Mouse (Mus musculus): Measurements from ENCODE around the gene Gm17402.

The Gm17402 gene

DNA sequence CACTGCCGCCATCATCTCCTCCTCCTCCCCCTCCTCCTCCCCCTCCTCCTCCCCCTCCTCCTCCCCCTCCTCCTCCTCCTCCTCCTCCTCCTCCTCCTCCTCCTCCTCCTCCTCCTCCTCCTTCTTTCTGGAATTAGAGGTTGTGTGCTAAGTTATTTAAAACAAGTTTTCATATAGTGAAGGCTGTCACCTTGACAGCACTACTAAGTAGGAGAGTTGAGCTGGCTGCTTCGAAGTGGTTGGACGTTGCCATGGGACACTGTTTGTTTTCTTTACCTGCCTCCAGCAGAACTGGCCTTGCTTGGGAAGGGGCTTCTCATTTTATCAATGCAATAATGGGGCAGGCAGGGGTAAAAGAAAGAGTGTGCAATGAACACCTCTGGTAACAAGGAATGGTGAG is at the start of gene Gm17402:
TSS of gene Gm17402 (minus strand) at position 101 of the 400 bp plus-strand sequence.
- POLR2A ChIA-PET = no interaction called here
- CTCF ChIA-PET = no interaction called here

DNA sequence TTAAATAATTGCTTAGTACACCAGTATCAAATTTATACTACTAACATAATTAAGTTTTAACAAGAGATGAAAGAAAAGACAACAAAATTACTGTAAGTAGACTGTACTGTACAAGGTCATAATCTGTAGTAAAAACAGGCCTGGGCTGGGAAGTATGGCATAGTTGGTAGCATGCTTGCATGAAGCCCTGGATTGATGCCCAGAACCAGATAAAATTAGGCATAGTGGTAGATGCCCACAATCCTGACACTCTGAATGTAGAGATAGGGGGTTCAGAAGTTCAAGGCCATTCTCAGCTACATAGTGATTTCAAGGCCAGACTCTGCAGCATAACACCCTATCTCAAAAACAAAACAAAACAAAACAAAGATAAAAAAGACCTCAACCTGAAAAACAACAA is 3.3 kb upstream of the Gm17402 start:
- CTCF ChIA-PET = interaction anchor here in 1 of 4 experiments (1.0 kb wide), 1 partner anchor 12 kb away, joined by 3 read pairs; no protein-coding TSS in a partner anchor

DNA sequence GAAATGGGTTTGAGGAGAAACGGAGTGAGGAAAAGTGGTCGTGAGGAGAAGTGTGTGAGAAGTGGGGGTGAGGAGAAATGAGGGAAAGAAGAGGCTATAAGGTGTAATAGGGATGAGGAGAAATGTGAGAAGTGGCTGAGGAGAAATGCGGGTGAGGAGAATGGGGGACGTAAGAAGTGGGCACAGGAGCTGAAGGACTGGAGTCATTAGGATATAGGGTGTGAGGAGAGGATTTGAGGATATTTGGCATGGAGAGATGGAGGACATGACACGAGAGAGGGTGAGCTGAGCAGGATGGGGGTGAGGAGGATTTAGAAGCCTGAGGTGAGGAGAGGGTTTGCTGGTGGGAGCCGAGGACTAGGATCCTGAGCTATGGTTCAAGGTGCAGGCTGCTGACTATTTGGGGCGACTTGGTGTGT is 594 bp downstream of the Gm17402 start:
- POLR2A ChIA-PET = interaction anchor here in 2 of 4 experiments (0.6 to 0.9 kb wide), 3 partner anchors 55 to 1208 kb away, joined by 3 read pairs; partner anchors contain the start of gene Gfm1 (in 1 of the 2)

More for the DNA sequence above, 3.3 kb upstream of the Gm17402 start:
- POLR2A ChIA-PET = no interaction called here

DNA sequence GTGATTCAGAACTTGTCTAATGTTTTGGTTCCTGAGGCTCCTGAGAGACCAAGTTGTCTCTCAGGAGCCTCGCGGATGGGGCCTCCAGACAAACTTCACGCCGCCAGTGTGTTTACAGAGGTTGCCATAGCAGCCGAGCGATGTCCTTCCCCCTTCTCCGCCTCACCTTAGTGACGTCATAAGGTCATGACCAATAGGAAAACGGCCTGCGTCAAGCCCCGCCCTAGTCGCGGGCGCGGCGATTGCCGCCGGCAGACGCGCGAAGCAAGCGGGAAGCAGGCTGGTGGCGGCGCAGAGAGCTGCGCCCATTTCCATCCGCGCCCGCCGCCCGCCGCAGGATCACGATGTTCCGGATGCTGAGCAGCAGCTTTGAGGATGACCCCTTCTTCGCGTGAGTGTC is 1.1 kb downstream of the Gm17402 start, which contains the start of gene Mlf1:
TSS of gene Mlf1 (plus strand) at position 226 of the 400 bp plus-strand sequence.
- CTCF ChIA-PET = interaction anchor here in 1 of 4 experiments (0.6 kb wide), 1 partner anchor 672 kb away, joined by 5 read pairs; no protein-coding TSS in a partner anchor
- POLR2A ChIA-PET = interaction anchor here in 2 of 4 experiments (0.6 to 0.9 kb wide), 3 partner anchors 56 to 1208 kb away, joined by 3 read pairs; partner anchors contain the start of gene Gfm1 (in 1 of the 2)

More for the DNA sequence above, 594 bp downstream of the Gm17402 start:
- CTCF ChIA-PET = no interaction called here

DNA sequence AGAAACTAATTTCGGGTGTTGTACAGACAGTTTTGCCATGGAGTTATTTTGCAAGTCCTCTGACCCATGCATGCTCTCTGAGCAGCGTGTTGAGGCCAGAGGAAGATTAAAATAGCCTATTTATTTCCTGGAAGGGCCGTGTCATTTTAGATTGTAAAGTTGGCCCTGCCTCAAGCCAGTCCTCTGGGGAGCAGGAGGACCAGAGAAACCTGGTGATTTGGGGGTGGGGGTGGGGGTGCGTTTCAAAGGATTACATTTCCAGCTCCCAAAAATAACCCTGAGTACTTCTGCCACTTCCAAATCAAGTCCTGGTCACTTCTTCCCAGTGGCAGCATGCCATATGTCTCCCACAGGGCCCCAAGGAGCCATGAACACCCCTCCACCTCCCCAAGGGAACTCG is 2.2 kb downstream of the Gm17402 start:
- ChIA-PET POLR2A (no interaction called here), CTCF (no interaction called here)

DNA sequence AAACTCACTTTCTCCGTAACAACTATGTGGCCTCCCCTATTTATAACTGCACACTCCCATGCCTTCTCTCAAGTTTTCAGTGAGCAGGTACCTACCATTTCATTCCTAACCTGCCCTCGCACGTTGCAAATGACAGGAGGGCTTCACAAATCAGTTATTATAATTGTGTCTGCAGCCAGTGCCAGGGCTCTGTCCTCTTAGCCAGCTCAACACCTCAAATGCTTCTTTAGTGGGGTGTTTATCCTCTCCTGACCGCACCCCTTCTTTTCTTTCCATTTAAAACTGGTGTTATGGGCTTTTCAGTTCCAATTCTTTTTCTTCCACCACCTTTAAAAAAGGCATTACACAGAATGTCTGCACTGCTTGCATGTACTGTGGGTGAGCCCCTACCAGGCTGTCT is 2.8 kb downstream of the Gm17402 start:
- POLR2A ChIA-PET = no interaction called here
- CTCF ChIA-PET = no interaction called here

DNA sequence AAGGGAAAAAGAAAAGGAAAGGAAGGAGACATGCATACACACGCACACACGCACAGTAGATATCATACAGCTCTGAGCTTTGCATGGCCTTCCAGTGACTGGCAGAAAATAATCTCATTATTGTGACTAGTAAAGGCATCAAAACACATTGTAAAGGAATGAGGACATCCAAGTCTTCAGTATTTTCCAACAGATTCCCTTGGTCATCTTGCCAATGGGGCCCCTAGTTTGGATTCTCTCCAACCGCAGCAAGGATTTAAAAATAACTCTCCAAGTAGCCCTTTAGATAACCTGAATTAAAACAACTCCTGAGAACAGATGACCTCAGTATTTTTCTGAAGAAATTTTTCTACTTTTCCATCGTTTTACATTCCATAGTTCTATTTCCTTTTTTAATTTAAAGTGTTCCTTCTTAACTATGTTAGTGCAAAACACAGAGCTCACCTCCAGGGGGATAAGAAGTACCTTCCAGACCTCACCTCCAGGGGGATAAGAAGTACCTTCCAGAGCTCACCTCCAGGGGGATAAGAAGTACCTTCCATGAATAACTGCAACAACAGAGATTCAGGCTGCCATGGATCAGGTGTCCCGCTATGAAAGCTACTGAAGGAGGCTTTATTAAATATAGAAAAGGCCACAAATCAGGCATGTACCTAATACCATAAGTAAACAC is 5.4 kb downstream of the Gm17402 start:
- ChIA-PET POLR2A (no interaction called here), CTCF (interaction anchor here in 2 of 4 experiments (0.5 to 1.1 kb wide), 4 partner anchors 20 to 644 kb away, joined by 3 to 4 read pairs (median 3); no protein-coding TSS in a partner anchor)

DNA sequence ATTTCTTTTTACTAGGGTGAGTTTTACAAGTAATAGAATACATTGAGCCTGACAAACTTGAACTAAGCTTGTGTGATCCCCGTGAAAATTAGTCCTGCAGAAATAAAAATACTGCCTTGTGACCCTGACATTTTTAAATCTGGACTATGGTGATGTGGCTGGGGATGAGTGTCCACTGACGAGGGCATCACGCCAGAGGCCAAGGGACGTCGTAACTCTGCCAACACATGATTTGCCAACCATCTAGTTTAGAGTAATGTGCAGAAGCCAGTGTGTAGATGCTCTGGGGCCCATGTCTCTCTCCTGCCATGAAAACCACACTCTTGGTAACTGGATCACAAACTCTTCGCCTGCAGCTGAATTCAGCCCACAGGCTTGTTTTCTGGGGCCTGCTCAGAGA is 7.5 kb downstream of the Gm17402 start:
- POLR2A ChIA-PET = no interaction called here
- CTCF ChIA-PET = no interaction called here

DNA sequence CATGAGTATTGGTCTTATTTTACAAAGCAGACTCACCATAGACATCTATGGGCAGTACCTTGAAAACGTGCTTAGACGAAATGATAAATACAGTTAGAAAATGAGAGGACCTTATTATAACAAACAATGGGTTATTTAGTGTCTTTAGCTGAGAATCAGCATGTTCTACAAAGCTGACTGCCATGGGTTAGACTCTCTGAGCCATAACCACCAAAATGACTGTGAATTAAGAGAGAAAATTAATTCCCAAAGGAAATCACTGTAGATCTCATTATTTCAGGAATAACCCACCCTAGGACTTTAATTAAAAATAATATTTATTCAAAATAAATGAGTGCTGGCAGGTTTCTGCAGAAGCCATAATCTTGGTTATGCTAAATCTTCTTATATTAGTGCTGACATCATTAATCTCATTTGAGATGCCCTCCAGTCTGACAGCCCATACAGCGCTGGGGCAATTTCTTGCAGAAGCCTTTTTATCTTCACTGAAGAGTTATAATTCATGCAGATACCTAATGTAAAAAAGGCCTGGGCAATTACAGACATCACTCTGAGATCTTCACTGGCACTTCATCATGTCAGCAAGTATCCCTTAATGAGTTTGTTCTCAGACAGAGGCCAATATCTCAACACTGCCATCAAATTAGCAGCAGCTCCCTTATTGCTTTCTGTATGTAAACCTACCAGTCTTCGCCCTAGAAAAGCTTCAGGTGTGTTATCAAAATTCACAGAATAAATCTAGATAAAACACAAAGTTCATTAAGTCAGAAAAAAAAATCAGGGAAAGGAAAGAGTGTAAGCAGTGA is 8.7 kb downstream of the Gm17402 start:
- ChIA-PET CTCF (no interaction called here), POLR2A (no interaction called here)

DNA sequence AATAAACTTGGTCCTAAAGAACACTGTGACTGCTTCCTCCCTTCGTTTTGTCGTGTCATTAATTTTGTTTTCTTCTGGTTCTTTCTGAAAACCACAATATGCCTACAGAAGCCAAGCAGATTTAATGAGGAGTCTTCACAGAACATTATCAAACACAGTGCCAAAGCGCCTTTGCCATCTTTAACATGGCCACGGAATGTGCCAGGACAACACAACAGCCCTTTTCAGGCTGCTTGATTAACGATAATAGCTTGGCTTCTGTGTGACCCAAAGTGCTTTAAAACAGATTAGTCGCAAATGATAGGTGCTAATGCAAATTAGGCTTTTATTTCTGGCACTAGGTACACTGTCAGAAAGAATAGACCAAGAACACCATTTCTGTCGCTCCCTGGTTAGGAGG is 16.6 kb downstream of the Gm17402 start:
- POLR2A ChIA-PET = no interaction called here
- CTCF ChIA-PET = no interaction called here

DNA sequence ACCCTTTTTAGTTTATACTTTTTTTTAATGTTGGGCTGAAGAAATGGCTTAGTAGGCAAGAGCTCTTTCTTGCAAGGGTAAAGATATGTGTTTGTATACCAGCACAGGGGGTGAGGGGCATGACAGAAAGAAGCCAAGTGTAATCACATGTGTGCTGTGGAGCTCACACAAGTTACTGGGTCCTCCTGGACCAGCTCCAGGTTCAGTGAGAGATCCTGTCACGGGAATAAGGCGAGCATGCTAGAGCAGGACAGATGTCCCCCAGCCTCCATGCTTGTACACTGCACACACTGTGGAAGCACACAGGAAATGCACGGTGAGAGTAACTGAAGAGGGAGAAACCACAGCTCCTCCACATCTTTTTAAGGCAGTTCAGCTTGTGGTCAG is 22.2 kb downstream of the Gm17402 start:
- CTCF ChIA-PET = interaction anchor here (0.8 to 2.6 kb wide), 6 partner anchors 8 to 685 kb away, joined by 3 to 11 read pairs (median 7); no protein-coding TSS in a partner anchor
- POLR2A ChIA-PET = interaction anchor here in 1 of 4 experiments (0.6 kb wide), 1 partner anchor 992 kb away, joined by 5 read pairs; no protein-coding TSS in a partner anchor

DNA sequence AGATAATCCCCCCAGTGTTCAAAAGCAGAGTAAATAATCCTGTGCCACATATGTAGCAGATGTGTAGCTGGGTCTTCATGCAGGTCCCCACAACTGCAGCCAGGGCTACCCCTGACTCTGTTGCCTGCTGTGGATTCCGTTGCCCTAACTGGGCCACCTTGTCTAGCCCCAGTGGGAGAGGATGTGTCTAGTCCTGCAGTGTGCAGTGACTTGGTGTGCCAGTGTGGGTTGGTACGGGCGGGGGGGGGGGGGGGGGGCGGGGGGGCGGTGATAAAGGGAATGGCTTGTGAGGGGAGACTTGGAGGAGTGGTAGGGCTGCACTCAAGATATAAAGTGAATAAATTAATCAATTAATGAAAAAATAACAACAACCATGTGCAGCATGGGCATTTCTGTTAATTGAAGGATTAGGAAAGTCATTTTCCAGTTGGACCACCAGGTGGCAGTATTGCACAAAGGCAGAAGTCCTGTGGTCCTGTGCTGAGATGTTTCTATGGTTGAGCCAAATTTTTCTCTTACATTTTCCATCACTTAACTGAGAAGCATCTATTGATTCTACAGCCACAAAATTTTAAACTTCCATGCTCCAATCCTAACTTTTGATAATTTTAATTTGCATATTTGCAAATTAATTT is 22.7 kb downstream of the Gm17402 start:
- POLR2A ChIA-PET = no interaction called here
- CTCF ChIA-PET = interaction anchor here (0.8 to 2.6 kb wide), 7 partner anchors 8 to 702 kb away, joined by 3 to 11 read pairs (median 7); no protein-coding TSS in a partner anchor

DNA sequence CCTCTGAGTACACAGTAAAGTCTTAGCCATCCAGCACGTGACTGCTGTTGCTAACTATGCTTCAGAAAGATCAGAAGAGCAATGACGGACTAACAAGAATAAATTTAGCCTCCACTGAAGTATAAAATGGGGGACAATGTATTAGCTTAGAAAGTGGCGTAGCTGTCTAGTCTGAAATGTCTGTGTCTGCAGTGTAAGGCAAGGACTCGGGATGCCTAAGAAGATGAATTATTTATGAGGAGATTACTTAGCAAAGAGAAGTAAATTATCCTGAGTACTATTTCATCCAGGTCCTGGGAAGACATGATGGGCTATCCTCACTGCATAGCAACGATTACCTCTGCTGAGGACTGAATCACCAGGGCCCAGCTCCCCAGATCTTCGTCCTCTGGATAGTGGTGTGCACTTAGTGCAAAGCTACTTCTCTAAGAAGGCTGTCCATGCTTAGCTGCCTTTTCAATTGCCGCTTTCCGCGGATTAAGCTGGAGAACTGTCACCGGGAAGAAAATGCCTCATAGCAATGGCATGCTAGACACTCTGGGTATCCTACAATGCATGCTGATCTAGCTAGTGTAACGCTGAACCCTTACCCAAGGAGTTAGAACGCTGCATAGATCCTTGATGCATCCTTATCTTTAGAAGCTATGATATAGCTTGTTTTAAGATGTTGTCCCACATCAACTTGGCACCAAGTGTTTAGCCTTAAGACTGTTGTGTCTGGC is 23.4 kb downstream of the Gm17402 start:
- CTCF ChIA-PET = interaction anchor here in 3 of 4 experiments (1.1 to 2.6 kb wide), 5 partner anchors 215 to 702 kb away, joined by 3 to 11 read pairs (median 7); no protein-coding TSS in a partner anchor
- POLR2A ChIA-PET = no interaction called here

DNA sequence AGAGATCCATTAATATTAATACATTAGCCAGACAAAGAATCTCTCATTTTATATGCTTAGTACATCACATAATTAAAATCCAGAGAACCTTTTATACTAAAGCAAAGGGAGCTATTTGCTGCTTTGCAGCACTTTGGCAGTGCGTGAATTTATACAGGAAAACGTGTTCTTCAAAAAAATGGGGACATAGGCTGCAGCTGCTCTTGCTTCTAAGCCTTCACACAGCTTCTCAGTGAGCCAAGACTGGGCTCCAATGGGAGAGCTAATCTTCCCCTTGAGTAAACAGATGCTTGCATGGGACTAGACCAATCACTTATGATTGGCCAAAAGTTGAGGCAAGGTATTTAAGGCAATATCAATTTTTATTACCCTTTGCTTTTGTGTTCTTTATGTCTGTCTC is 28.3 kb downstream of the Gm17402 start:
- ChIA-PET POLR2A (no interaction called here), CTCF (interaction anchor here in 2 of 4 experiments (0.6 to 0.7 kb wide), 3 partner anchors 61 to 707 kb away, joined by 3 to 12 read pairs (median 4); no protein-coding TSS in a partner anchor)

DNA sequence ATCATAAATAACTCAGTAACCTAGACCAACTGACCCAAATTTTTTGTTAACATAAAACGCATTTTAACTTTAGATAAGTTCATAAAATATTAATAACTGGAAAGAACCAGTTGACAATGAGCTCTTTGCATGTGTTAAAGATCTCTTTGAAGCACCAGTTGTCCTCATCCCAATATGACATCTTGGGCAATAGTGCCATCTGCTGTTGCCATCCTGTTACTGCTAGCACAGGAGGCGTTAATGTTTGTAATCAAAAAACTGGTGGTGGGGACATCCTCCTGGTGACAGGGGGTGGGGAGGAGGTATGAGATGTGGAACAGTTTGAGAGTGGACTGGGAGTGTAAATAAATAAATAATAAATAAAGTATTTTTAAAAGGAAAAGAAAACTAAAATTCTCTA is 30.4 kb downstream of the Gm17402 start:
- CTCF ChIA-PET = interaction anchor here in 2 of 4 experiments (0.6 to 1.0 kb wide), 5 partner anchors 8 to 1014 kb away, joined by 3 to 5 read pairs (median 3); no protein-coding TSS in a partner anchor
- POLR2A ChIA-PET = interaction anchor here in 1 of 4 experiments (0.7 kb wide), 1 partner anchor 105 kb away, joined by 3 read pairs; no protein-coding TSS in a partner anchor

DNA sequence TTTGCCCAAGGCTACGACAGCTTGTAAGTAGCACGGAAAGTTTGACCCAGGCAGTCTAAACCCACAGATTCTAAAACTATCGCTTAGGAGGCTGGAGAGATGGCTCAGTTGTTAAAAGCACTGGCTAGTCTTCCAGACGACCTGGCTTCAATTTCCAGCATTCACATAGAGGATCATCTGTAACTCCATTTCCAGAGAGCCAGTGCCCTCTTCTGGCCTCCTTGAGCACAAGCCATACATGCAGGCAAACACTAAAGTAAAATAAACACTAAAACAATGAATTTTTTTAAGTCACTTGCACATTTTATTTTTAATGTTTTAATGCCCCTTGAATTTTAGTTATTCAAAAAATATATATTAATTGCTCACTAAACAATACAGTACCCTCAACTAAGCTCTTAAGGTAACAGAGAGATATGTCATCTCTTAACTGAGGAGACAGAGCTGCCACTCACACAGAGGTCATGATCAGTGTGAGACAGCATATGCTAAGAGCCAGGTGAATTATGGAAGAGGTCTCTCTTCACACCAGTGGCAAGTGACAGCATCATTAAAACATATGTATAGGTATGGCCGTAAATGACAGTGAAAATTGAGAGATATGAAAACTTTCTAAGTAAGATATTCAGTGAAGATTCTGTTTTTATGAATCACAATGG is 31.8 kb downstream of the Gm17402 start:
- ChIA-PET POLR2A (no interaction called here), CTCF (interaction anchor here in 3 of 4 experiments (0.5 to 0.8 kb wide), 3 partner anchors 10 to 1697 kb away, joined by 3 to 7 read pairs (median 4); no protein-coding TSS in a partner anchor)

DNA sequence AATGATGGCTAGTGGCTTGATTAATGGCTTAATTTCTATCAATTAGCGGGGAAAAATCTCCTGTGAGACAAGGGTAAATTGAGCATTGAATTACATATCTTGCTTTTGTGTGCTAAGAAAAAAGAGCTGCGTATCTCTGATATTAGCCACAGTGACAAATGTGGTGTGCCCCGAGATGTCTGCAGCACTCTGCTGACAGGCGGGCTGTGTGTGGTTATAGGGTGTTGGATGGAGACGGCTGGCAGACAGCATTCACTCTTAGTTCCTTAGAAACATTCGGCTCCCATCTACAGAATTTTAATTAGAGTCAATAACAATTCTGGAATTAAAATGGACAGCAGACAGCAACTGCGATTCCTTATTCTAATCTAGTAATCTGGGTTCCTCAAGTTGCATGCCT is 34.0 kb downstream of the Gm17402 start:
- POLR2A ChIA-PET = interaction anchor here in 1 of 4 experiments (0.9 kb wide), 1 partner anchor 10 kb away, joined by 3 read pairs; no protein-coding TSS in a partner anchor
- CTCF ChIA-PET = interaction anchor here in 1 of 4 experiments (1.2 kb wide), 1 partner anchor 1009 kb away, joined by 3 read pairs; no protein-coding TSS in a partner anchor

DNA sequence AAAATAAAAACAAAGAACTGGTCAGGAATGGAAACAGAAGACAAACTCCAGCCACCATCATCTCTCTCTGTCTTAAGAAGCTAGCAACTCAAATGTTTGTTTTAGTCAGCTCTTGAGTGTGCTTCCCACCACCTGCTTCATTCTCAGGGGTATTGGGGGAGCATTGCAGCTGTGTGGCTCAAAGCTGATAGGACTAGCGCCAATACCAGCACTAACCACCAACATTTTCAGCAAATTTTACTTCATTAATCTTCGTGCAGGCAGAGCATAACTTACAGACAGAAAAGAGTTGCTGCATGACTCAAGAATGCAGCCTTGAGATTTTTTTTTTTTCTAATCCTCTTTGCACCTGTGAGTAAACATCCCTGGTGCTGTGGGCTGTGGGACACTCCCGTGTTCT is 35.4 kb downstream of the Gm17402 start:
- ChIA-PET CTCF (no interaction called here), POLR2A (interaction anchor here in 1 of 4 experiments (0.7 kb wide), 1 partner anchor 31 kb away, joined by 5 read pairs; no protein-coding TSS in a partner anchor)
